Mouse (Mus musculus) kidney, postnatal 14 days (tissue): ENCODE measurements around the gene Gng3.

Experiments
- DNase-seq: peaks from one replicate; pipeline ENCODE4 v3.0.0; 2022; ENCODE audit warnings: mixed read lengths

The Gng3 gene

DNA sequence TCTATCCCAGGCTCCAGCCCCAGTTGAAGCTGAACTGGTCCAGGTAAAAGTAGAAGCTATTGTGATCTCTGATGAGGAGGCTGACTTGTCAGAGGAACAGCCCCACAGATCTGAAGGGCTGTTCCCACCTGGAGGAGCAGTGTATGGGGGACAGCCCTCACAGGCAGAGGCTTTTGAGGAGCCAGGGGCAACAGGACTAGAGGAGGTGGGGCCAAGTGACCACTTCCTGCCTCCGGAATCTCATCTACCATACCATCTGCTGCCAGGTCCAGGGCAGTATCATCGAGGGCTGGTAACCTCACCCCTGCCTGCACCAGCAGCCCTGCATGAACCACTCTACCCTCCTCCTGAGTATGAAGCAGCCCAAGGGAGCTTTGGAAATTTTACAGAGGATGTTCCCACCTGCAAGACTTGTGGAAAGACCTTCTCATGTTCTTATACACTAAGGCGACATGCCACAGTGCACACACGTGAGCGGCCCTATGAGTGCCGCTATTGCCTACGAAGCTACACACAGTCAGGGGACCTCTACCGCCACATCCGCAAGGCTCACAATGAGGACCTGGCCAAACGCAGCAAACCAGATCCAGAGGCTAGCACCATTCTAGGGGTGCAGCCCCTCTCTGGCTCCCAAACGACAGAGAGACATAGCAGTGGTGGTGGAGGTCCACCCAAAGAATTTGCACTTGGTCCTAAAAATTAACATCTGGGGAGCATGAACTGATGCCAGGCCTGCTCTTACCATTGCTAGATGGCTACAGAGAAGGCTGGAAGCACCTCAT lies 34.9 kb downstream of the Gng3 start:
- no peak for DNase-seq

GRCm38 (mm10) chr19:8803204-8803780 lies 35.7 kb downstream of the Gng3 start:
- DNase-seq: no peak

DNA sequence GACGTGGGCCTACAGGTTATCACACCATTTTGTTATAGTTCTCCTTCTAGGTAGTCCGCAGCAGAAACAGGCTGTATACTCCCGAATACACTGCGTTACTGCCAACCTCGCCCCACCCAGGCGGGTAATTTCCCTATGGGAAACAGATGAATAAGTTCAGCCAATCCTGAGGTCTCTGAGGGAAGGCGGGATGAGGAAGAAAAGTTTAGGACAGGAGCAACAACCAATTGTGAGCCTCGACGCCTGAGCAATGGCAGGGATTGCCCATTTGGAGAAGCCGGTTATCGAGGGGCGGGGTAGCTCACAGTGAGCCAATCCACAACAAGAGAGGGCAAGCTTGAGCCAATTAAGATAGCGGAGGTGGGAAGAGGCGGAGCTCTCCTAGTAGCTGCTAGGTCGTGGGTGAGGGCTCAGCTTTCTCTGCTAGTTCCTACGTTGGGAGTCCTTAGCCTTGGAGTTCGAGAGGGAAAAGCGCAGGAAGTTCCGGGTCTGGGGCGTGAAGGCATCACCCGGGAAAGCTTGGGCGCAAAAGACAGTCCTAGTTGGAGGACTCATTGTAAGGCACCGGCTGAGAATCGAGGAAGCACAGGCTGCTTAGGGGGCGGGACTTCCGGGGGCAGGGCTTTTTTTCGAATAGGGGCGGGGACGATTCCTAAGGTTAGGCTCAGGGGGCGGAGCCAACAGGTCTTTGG lies 36.7 kb downstream of the Gng3 start, which contains the start of gene Zbtb3:
Zbtb3 (plus strand) TSS at position 426 of the 692 bp plus-strand sequence.
- DNase-seq: peak; percentile 97

DNA sequence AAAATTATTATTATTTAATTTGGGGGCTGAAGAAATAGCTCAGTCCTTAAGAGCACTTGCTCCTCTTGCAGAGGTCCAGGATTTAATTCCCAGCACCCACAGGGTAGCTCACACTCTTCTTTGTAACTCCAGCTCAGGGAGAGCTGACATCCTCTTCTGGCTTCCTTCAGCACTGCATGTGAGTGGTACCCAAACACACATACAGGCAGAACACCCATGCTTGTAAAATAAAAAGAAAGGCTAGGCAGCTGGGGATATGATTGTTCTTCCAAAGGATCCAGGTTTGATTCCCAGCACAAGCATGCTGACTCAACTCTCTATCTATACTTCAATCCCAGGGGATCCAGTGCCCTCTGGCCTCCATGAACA lies 40.1 kb downstream of the Gng3 start:
- no peak for DNase-seq

DNA sequence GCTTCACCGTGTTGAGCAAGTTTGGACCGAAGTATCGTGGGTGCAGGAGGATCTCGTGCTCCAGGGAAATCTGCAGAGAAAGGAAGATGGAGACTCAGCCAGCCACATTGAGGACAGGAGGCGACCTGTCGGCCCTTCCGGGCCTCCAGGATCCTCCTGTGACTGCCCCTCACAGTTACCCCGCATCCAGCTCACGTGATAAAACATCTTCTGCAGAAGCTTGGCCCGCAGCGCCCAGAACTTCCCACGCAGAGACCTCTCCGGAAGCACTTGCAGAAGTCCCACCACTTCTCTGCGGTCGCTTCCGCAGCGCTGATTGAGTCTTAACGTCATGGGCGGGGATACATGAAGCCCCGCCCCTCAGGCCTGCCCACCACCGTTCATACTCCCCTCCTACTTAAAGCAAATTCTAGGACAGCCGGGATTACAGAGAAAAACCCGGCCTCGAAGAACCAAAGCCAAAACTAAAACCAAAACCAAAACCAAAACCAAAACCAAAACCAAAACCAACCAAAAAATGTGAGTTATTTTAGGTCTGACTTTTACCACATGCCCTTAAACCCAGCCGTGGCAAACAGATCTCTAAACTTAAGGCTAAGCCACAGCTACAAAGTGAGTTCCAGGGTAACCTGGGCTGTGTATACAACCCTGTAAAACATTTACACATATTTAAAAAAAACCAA lies 40.6 kb downstream of the Gng3 start, which contains the start of gene Polr2g:
Polr2g (minus strand) TSS at position 314 of the 683 bp plus-strand sequence.
- DNase-seq: peak; percentile 95

DNA sequence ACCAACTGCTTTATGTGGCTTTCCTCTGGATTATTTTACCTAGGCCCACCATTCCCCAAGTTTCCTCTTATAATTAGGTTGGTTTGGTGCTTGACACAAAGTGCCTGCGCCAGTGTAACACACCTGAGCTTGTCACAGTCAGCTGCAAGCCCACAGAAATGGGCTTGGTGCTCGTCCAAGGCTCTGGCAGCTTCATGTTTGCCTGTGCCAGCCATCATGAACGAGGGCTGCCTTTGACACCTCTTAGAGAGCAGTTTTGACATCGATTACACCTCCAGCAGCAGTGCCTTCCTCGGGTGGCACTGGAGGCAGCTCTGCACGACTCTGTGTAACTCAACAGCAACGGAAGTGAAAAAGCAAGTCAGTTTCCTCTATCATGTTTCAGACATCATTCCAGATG lies 48.8 kb downstream of the Gng3 start:
- DNase-seq: no peak

DNA sequence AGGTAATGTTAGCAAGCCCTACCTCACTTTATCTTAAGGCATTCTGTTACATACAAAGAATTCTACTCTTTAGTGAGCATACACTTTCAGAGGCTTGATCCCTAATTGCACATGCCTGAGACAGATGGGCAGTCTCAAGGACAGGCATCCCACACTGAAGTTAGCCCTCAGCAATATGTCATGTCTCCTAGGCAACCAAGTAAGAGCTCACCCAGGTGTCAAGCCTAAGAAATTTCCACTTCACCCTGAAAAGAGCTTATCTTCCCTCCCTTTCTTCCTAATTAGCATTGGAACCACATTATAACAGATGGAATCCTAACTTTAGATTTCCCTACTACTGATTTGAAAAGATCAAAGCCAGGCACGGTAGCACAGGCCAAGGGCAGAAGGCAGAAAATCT lies 49.8 kb downstream of the Gng3 start:
- no peak for DNase-seq

GRCm38 (mm10) chr19:8788521-8788920 lies 50.5 kb downstream of the Gng3 start:
- no peak for DNase-seq
